Mouse (Mus musculus): ENCODE results near the gene Dhh. TPM values are rescaled to one million over a fixed set of nuclear protein-coding genes. Genes with fewer than 3 reads are reported as not detected.
A peak's percentile ranks its signal among the peaks of the same experiment; 100 is the strongest.

Gene Dhh
- polyA plus RNA-seq, 1 experiment from 2014 or later = 1.1 TPM

DNA sequence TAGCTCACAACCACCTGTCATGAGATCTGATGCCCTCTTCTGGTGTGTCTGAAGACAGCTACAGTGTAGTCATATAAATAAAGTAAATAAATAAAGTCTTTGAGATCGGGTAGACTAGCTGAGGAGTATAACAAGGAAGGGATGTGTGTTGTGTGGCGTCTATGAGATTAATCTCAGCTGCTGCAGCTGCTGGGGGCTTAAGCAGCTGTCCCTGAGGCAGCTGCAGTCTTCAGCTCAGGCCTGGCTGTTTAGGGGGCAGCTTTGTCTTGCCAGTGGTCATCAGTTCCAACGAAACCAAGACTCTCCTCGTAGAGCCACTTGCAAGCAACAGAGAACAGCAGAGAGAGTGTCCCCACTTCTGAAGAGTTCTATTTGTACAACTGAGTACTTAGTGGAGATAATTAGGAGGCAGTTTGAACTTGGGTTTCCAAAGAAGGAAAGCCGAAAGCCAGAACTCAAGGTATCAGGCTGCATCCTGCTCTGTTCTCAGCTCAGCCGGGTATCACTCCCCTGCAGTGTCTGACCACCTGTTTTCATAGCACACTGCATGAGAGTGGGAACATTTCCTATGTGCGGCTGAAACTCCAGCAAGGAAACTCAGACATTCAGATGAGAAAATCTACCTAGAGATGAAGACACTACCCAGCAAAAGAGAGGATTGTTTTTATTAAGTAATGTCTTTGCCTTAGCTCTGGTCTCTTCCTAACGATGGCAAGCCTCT is 11.5 kb downstream of the Dhh start:
- Histone ChIP-seq H3K4me3 (replicated peaks) (no peak overlapping the region), H3K27ac (no peak overlapping the region), H3K9me3 (no peaks in the 10 kb centered on the region), H3K4me1 (replicated peaks) (0 out of 2 replicates have a peak, but pooled peaks cover 3% of the 10 kb centered on the region), H3K4me2 (replicated peaks) (no peak overlapping the region), H3K9ac (no peak overlapping the region), H3K27me3 (replicated peaks) (0 out of 2 replicates have a peak, but pooled peaks cover 6% of the 10 kb centered on the region), H3K36me3 (no peaks in the 10 kb centered on the region)
- no peak for ATAC-seq
- 54% methylated on average over 8 of the region's 8 CpGs for WGBS

DNA sequence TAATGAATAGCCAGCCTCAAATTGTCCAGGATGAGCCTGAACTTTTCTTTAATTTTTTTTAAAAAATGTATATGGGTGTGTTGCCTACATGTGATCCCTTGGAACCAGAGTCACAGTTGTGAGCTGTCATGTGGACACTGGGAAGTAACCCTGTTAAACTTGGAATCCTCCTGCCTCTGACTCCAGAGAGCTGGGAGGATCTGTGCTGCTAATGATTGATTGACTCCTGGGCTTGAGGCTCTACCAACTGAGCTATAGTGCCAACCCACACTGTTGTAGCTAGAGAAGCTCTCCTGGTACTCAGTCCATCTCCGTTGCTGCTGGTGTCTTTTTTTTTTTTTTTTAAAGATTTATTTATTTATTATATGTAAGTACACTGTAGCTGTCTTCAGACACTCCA is 14.2 kb downstream of the Dhh start:
- no peak for ATAC-seq
- WGBS = 68% methylated on average over 1 of the region's 1 CpGs
- Histone ChIP-seq H3K4me1 (replicated peaks) (0 out of 2 replicates have a peak, but pooled peaks cover 7% of the 10 kb centered on the region), H3K9ac (no peak overlapping the region), H3K4me2 (replicated peaks) (no peak overlapping the region), H3K4me3 (replicated peaks) (no peak overlapping the region), H3K27ac (peak overlapping the region; percentile 48; the same call in 1 of the 2 replicates), H3K36me3 (no peaks in the 10 kb centered on the region), H3K27me3 (replicated peaks) (no peaks in the 10 kb centered on the region), H3K9me3 (no peaks in the 10 kb centered on the region)

DNA sequence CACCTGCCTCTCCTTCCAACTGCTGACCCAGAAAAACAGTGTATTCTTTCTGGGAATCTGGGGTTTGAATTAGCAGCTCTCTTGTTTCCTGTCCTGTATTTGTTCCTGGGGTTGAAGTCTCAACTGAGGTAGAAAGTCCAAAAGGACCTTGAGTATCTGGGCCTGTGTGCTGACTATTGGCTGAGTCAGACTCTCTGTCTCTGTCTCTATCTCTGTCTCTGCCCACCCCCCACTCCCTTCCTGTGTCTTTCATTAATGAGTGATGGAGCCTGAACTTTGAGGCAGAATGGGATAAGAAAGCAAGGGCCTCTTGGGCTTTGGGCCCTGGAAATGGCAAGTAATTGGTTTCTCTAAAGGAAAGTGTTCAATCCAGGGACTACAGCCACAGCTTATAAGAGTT is 14.7 kb downstream of the Dhh start:
- Histone ChIP-seq H3K4me3 (replicated peaks) (no peak overlapping the region), H3K27ac (peak overlapping the region; percentile 64), H3K4me2 (replicated peaks) (no peak overlapping the region), H3K9me3 (no peaks in the 10 kb centered on the region), H3K27me3 (replicated peaks) (no peaks in the 10 kb centered on the region), H3K4me1 (replicated peaks) (0 out of 2 replicates have a peak, but pooled peaks cover 7% of the 10 kb centered on the region), H3K36me3 (no peaks in the 10 kb centered on the region), H3K9ac (no peak overlapping the region)
- ATAC-seq = peak; percentile 34; the same call in 1 of the 2 replicates

DNA sequence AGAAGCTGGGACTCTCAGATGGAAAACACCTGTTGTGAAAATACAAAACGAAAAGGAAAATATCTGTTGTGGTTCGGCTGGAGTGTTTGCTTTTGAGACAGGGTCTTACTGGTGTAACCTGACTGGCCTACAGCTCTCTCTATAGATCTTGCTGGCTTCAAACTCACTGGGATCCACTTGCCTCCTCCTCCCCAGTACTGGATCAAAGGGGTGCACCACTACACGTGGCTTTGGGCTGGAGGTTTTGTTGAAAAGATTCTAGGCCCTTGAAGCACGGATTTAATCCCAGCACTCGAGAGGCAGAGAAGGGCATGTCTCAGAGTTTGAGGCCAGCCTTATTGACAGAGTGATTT is 16.7 kb downstream of the Dhh start:
- H3K36me3 ChIP-seq = no peaks in the 10 kb centered on the region
- H3K9ac ChIP-seq = no peak overlapping the region
- no peak overlapping the region for H3K27ac ChIP-seq
- no peaks in the 10 kb centered on the region for H3K9me3 ChIP-seq
- WGBS = 12% methylated on average over 5 of the region's 5 CpGs
- H3K4me3 ChIP-seq (replicated peaks) = peak overlapping the region; percentile 73
- no peaks in the 10 kb centered on the region for H3K27me3 ChIP-seq (replicated peaks)
- peak; percentile 40 for ATAC-seq
- 0 out of 2 replicates have a peak, but pooled peaks cover 7% of the 10 kb centered on the region for H3K4me1 ChIP-seq (replicated peaks)
- H3K4me2 ChIP-seq (replicated peaks) = peak overlapping the region; percentile 95

DNA sequence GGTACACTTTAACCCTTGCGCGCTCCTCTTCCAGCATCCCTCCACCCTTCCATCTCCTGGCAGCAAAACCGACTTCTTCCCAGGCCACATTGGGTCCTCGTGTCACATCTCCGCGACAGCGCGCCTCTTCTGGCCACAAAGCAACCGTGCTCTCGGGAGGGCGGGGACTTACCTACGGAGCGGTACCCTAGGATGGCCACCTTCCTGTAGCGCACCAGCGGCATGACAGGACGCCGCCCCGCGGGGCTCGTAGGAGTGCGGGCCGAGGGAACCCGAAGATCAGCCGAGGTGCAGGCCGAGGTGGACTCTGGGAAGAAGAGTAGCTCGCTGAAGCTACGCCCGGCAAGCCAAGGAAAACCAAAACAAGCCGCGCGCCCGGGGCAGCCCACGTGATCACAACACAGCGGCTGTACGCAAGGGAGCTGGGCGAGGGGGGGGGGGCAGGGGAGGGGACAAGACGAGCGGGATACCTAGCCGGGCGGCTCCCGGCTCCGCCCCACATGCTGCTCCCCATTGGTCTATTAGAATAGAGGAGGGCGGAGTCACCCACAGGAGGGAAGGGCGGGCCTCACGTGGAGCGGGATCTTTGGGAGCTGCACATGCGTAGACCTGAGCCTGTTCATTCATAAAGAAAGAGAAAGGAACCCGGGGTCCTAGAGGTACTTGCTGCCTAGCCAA is 17.2 kb downstream of the Dhh start:
- H3K27me3 ChIP-seq (replicated peaks) = no peaks in the 10 kb centered on the region
- WGBS = under 1% methylated on average over 48 of the region's 48 CpGs
- peak; percentile 96 for ATAC-seq
- H3K27ac ChIP-seq = peak overlapping the region; percentile 83
- peak overlapping the region; percentile 73 for H3K4me3 ChIP-seq (replicated peaks)
- H3K9me3 ChIP-seq = no peaks in the 10 kb centered on the region
- H3K9ac ChIP-seq = peak overlapping the region; percentile 65
- H3K4me1 ChIP-seq (replicated peaks) = 0 out of 2 replicates have a peak, but pooled peaks cover 7% of the 10 kb centered on the region
- peak overlapping the region; percentile 95 for H3K4me2 ChIP-seq (replicated peaks)
- H3K36me3 ChIP-seq = no peaks in the 10 kb centered on the region

DNA sequence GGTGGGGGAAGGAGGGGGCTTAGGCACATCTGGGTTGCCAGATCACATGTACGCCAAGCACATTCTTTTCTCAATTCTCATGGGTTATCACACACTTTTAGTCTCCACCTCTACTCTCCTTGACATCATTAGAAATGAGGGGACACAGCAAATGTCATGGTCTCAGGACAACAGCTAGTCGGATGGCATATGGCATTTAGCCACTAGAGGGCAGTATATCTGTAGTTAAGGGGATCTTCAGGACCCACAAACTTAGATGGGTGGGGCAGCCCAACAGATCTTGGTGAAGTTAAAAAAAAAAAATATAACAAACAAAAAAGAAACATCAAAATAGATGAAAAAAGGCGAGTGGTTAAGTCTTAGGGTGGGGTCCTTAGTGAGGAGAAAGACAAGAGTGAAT is 21.0 kb downstream of the Dhh start:
- Histone ChIP-seq H3K4me3 (replicated peaks) (no peak overlapping the region), H3K27me3 (replicated peaks) (no peaks in the 10 kb centered on the region), H3K9ac (no peak overlapping the region), H3K4me1 (replicated peaks) (0 out of 2 replicates have a peak, but pooled peaks cover 7% of the 10 kb centered on the region), H3K4me2 (replicated peaks) (no peak overlapping the region), H3K9me3 (no peaks in the 10 kb centered on the region), H3K27ac (no peak overlapping the region), H3K36me3 (no peaks in the 10 kb centered on the region)
- ATAC-seq = no peak
- 18% methylated on average over 3 of the region's 3 CpGs for WGBS

DNA sequence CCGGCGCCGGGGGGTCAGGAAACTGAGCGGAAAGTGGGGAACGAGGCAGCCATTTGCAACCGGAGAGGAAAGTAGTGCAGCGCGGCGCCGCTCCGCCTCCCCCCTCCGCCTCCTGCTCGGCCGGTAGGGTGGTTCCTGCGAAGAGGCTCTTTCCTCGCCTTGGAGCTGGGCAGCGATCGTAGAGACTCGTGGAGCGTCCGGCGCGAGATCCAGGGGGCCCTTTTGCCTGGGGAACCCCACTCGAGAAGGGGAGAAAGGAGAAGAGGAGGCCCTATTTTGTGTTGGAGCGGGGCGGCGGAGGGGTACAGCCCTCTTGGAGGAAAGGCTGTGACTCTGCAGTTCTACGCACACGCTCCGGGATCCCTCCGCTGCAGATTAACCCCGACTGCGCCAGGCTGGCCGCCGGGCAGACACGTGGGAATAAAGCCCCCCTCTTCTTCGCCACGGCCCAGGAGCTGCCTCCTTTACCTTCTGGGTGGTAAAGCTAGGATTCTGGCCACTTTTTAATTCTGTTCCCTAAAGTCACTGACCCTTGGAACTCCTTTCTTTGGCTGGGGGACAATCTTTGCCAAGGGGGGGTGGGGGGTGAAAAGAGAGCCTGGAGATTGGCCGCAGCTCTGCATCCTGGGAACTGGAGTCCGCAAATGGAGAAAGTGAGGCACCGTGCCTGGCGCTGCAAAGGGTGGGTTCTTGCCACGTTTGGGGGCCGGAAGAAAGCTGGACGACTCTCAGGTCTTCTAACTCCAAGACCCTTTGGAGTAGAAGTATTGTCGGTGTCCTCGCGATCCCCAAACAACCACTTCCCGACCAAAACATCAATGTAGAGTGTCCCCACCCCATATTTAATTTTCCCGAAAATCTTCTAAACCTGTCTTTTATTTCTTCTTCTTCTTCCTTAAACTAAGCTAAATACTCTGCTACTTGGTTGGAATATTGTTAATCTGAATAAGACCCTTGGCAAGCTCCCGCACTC is 26.1 kb downstream of the Dhh start:
- peak; percentile 86 for ATAC-seq
- H3K4me1 ChIP-seq (replicated peaks) = peaks cover 27% of the 10 kb centered on the region
- H3K27me3 ChIP-seq (replicated peaks) = no peaks in the 10 kb centered on the region
- WGBS = 1% methylated on average over 51 of the region's 51 CpGs
- no peaks in the 10 kb centered on the region for H3K9me3 ChIP-seq
- H3K9ac ChIP-seq = peak overlapping the region; percentile 100
- peak overlapping the region; percentile 88 for H3K4me2 ChIP-seq (replicated peaks)
- no peaks in the 10 kb centered on the region for H3K36me3 ChIP-seq
- H3K27ac ChIP-seq = peak overlapping the region; percentile 99
- H3K4me3 ChIP-seq (replicated peaks) = peak overlapping the region; percentile 98

DNA sequence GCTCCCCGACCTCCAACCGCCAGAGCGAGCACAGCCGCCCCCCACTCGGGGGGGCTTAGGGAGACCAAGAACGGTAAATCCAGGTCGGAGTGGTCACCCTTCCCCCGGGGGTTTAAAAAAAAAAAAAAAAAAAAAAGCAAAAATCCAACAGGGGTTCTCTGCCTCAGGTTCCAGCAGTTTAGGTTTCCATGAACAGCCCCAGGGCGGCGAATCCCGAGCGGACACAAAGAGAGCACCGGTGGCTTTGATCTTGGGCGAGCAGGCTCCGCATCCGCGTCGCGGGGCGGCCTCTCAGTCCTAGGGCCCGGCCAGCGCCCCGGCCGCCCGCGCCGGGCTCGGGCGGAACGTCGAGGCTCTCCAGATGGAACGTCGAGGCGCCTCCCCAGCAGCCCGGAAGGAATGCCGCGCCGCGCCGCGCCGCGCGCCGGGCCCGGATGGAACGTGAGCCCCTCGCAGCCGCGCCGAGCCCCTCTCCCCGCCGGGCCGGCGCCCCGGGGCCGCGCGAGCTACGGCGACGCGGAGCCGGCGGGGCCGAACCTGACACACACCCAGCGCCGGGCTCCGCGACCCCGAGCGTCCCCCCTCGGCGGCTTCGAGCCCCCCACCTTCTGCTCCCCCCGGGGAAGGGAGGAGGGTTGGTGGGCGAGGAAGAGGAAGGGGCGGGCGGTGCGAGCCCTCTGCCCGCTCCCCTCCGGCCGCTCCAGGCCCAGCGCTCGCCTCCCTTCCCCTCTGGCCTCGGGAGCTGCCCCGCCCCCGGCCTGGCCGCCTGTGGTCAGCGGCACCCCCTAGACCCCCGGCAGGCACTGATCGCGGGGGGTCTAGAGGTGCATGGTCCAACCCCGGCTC is 27.0 kb downstream of the Dhh start, which contains the start of gene Kmt2d:
TSS of gene Kmt2d (minus strand) at position 135 of the 846 bp plus-strand sequence.
- no peaks in the 10 kb centered on the region for H3K27me3 ChIP-seq (replicated peaks)
- peaks cover 28% of the 10 kb centered on the region for H3K4me1 ChIP-seq (replicated peaks)
- peak; percentile 58 for ATAC-seq
- peak within 1 kb of the TSS; percentile 100 for H3K9ac ChIP-seq
- peaks cover 4% of the 10 kb centered on the region; the same call in 1 of the 2 replicates for H3K36me3 ChIP-seq
- H3K27ac ChIP-seq = peak within 1 kb of the TSS; percentile 99
- H3K4me2 ChIP-seq (replicated peaks) = peak within 1 kb of the TSS; percentile 88
- H3K4me3 ChIP-seq (replicated peaks) = peak within 1 kb of the TSS; percentile 98
- H3K9me3 ChIP-seq = no peaks in the 10 kb centered on the region
- under 1% methylated on average over 79 of the region's 94 CpGs for WGBS

DNA sequence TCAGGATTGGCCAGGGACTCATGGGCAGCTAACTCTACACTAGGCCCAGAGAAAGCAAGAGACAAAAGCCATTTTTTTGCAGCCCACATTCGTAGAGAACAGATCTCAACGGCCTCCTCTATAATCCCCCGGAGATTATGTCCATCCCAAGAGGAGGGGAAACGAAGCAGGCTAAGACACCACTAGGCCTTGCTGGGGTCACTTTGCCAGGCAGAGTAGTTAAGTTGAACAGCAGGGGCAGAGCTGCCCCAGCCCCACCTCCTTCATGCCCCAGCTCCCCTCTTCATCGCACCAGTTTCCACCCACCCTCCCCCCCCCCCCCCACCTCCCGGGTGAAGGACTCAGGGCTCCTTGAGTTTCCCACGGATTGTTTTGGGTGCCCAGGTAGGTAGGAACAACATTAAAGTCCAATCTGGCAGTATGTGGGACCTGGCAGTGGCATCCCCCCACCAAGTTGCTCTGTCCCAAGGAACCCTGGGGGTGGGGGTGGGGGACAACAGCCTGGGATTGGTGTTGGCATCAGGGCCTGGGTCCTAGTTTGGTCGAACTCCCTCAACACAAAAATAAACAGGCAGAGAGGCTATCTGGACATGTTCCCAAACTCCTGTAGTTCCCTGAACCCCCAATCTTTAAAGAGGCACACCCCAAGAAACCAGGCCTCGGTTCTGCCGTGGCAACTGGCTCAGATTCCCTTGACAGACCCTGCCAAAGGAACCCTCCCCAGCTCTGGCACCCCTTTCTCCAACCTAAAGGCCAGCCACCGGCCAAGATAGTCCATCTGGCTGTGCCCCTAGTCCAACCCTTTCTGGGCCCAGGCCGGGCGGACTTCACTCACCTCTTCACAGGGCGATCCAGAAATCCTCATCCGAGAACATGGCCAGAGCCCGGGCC is 27.9 kb downstream of the Dhh start:
- ATAC-seq = 0 out of 2 replicates have a peak, but pooled peaks have one; percentile 7

DNA sequence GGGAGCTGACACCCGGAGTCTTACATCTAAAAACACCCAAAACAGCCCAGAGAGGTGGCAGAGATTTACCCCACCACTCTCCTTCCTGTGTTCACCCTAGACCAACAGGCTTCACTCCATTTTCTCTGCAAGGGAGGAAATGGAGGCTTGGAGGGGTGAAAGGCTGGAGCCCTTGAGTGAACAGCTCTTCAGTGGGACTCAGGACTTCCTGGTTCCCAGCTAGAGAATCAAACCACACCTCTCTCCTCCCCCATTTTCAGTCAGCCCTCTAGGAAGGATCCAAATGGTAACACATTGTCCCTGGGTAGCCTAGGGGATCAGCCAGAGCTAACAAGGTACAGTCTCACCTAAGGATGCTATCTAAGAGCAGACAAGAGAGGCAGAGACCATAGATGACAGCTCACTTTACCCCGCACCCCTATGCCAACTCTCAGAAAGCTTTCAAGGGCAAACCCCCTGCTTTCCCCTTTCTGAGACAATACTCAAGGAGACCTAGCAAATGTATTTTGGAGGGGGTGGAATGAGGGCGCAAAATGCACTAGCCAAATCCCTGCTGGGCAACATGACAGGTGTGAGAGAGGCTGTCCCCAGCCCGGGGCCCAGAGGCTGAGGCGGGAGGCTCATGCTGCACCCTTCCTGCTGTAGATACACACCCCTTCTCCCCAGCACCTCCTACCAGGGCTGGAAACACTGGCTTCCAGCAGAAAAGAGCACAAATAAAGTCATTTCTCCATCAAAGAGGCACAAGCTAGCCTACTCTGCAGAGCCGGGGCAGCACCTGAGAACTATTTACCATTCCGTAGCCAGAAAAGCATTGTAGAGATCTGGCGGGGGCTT is 28.8 kb downstream of the Dhh start:
- H3K27ac ChIP-seq = 0 out of 2 replicates have a peak overlapping the region, but pooled peaks have one; percentile 18
- ATAC-seq = peak; percentile 43; the same call in 1 of the 2 replicates
- H3K36me3 ChIP-seq = peaks cover 20% of the 10 kb centered on the region

More for the DNA sequence above, 27.9 kb downstream of the Dhh start:
- H3K4me2 ChIP-seq (replicated peaks) = peak overlapping the region; percentile 88
- peaks cover 12% of the 10 kb centered on the region for H3K36me3 ChIP-seq
- peaks cover 28% of the 10 kb centered on the region for H3K4me1 ChIP-seq (replicated peaks)
- no peaks in the 10 kb centered on the region for H3K9me3 ChIP-seq
- H3K9ac ChIP-seq = peak overlapping the region; percentile 100
- no peaks in the 10 kb centered on the region for H3K27me3 ChIP-seq (replicated peaks)
- H3K27ac ChIP-seq = peak overlapping the region; percentile 99
- peak overlapping the region; percentile 98 for H3K4me3 ChIP-seq (replicated peaks)
- WGBS = 0% methylated on average over 16 of the region's 16 CpGs

More for the DNA sequence above, 28.8 kb downstream of the Dhh start:
- Histone ChIP-seq H3K4me1 (replicated peaks) (peaks cover 28% of the 10 kb centered on the region), H3K9ac (peak overlapping the region; percentile 100), H3K4me3 (replicated peaks) (peak overlapping the region; percentile 98), H3K4me2 (replicated peaks) (peak overlapping the region; percentile 88), H3K9me3 (no peaks in the 10 kb centered on the region), H3K27me3 (replicated peaks) (no peaks in the 10 kb centered on the region)
- WGBS = 7% methylated on average over 8 of the region's 8 CpGs
